Mouse (Mus musculus) splenic B cell, adult 2 months (primary cell): ENCODE measurements at regions not wholly inside any gene's neighbourhood (a gene's known extent, or its start where the extent isn't known, plus 50 kb on each side); places are given as distances from the start of the nearest gene placed in this dataset.

ENCODE experiments used
- DNase-seq: peaks from one replicate; pipeline ENCODE4 v3.0.0-alpha.2; 2011; ENCODE audit warnings: low read depth, low spot score
- H3K27me3 ChIP-seq: 2 replicates; pipeline ENCODE4 v1.6.1; 2012; ENCODE audit warnings: mild to moderate bottlenecking, low read length, moderate library complexity, mixed read lengths; ENCODE audit not compliant: control insufficient read depth, poor library complexity, insufficient read depth, severe bottlenecking
- H3K36me3 ChIP-seq: 2 replicates; pipeline ENCODE4 v1.6.1; 2012; ENCODE audit warnings: mild to moderate bottlenecking, low read length, moderate library complexity, mixed read lengths; ENCODE audit not compliant: control insufficient read depth, poor library complexity, insufficient read depth, severe bottlenecking

DNA sequence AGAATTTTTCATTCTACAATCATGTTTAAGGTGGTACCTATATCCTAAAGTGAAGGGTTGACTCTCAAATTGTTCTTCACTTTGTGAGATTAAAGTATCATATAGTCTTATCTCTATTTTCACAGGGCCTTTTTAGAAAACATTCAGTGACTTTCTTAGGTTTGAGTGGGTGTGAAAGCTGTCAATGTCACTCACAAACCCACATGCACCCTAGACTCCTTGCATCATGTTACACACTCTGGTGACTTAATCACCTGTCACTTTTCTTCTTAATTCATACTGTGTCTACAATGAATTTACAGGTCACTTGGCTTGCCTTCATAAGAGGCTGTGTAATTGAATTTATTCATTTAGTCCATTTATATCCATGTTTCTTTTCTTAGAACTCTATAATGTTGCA, 1026.8 kb upstream of the Alcam start:
- H3K36me3 ChIP-seq, result no peaks in the 10 kb centered on the region
- DNase-seq, result no peak
- no peaks in the 10 kb centered on the region for H3K27me3 ChIP-seq

DNA sequence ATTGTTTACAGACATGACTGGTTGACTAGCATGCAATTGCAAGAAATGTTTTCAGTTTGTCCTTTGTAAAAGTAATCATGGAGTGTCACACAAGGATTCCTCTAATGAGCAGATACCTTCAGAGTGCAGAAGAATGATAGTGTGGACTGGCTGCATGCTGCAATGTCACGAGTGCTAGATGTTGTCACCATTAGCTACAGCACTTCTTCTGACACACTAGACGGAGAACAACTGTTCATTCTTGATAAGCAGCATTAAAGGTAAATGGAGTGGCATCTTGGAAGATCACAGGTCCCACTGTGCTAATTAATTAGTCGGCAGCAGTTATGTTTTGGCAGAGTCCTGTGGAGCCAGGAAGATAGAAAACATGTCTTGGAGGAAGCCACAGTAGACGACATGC, 985.6 kb upstream of the Alcam start:
- no peak for DNase-seq
- H3K27me3 ChIP-seq, result no peaks in the 10 kb centered on the region
- no peaks in the 10 kb centered on the region for H3K36me3 ChIP-seq

DNA sequence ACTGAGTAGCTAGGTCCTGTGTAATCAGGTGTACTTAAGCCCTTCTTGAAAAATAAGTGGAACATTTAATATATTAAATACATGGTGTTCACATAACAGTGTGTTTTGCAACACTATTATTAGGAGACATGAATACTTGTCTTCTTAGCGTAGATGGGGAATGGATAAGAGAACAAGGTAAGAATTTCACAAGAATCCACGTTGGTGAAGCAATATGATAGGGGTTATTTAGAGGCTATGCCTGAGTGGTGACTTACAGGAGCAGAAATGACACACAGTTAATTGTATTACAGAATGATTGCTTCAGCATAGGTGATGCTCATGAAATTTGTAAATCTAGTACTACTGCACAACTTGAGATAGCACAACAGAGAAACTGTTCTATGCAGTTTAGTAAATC, 964.5 kb upstream of the Alcam start:
- Histone ChIP-seq H3K36me3 (no peaks in the 10 kb centered on the region), H3K27me3 (no peaks in the 10 kb centered on the region)
- no peak for DNase-seq

DNA sequence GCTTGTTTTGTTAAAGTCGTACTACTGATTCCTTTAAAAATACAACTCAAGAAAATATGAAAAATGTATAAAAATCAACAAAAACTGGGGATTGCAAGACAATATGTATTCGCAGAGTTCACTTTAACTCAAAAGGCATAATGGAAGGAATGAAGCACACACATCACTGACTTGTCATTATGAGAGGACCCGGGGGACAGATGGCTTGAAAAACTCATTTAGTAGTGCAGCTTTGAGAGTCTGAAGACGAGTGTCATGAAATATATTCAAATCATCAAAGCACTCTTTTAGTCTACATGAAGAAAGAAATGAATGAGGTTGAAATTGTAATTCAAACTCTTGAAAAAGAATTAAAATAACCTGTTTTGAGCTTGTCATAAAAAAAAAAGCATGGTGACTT, 931.3 kb upstream of the Alcam start:
- Histone ChIP-seq H3K36me3 (no peaks in the 10 kb centered on the region), H3K27me3 (no peaks in the 10 kb centered on the region)
- DNase-seq, result no peak

DNA sequence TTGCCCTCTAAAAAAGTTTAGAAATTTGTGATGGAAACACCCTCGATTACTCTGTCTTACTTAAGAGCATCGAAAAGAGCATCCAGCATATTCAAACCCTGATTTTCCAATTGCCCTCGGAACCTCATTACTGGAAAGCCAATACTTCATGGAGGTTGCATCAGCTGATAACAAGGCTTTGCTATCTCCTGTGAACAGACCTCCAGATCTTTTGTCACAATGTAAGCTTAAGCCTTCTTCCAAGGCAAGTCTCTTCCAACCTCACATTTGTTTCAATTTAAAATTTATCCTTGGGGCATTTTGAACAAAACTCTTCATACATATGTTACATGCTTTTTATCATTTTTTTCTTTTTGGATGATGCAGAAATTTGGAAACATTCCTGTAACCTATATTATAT, 888.3 kb upstream of the Alcam start:
- no peak for DNase-seq
- Histone ChIP-seq H3K27me3 (no peaks in the 10 kb centered on the region), H3K36me3 (no peaks in the 10 kb centered on the region)

DNA sequence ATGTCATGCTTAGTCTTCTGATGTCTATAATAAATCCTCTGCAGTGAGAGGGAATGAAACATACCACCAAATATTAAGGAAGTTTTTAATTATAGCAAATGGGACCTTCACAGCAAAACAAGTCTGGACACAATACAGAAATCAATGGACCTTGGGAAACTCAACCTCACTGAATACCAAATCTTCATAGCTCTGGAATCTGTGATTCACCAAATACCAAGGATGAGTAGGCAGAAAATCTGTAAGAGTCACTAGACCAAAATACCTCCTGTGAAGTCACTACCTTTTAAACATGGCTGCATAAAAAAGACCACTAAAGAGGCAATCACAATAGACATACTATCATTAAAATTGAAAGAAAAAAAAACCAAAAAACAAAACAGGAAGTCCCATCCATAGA, 872.5 kb upstream of the Alcam start:
- DNase-seq, result no peak
- no peaks in the 10 kb centered on the region for H3K27me3 ChIP-seq
- H3K36me3 ChIP-seq, result no peaks in the 10 kb centered on the region

DNA sequence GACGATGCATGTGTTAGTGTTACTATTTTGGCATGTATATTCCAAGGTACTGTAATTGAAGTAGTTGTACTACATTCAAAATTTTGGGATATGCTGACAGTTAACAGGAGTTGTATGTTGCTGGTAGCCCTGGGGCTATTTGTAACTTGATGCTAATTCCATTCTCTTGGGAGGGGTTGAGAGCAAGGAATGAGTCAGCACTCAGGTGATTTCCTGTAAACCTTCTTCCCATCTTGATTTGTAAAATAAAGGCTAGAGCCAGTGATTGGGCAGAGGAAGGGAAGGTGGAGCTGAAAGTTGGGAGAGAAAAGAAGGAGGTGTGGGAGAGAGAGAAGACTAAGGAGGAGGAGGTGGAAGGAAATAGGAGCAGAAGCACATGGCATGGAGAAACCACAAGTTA, 838.2 kb upstream of the Alcam start:
- no peaks in the 10 kb centered on the region for H3K27me3 ChIP-seq
- no peak for DNase-seq
- H3K36me3 ChIP-seq, result no peaks in the 10 kb centered on the region

DNA sequence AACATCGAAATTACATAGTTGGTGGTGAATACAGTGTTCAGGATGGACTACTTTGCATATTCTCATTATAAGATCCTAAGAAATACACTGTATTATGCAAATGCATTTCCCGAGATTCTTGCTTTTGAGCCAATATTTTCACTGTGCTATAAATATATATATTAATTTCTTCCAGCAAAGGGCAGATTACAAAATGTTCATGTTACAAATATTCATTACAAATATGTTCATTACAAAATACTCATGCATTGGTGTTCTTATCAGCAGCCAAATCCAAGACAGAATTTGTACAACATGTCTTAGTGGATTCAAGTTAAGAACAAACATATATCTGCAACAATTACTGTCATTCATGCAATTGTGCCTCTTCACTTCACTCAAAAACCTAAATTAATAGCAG, 828.1 kb upstream of the Alcam start:
- no peaks in the 10 kb centered on the region for H3K36me3 ChIP-seq
- no peak for DNase-seq
- H3K27me3 ChIP-seq, result no peaks in the 10 kb centered on the region

DNA sequence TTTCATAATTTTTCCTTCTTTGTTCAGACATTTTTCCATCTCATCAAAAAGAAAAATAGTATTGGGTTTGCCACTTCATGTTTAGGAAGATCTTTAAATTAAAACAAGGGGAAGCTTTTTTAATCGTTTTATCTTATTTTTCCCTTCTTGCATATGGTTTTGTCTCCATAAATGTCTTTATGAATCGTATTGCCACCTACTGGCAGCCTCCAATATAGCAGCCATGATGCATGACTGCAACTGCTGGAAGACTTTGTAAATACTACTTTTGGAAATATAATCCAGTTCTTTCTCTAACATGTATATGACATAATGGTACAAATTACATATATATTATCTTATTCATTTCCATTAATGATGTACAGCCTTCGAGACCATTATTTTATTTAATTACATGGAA, 812.2 kb upstream of the Alcam start:
- no peaks in the 10 kb centered on the region for H3K36me3 ChIP-seq
- DNase-seq, result peak; percentile 66
- no peaks in the 10 kb centered on the region for H3K27me3 ChIP-seq

DNA sequence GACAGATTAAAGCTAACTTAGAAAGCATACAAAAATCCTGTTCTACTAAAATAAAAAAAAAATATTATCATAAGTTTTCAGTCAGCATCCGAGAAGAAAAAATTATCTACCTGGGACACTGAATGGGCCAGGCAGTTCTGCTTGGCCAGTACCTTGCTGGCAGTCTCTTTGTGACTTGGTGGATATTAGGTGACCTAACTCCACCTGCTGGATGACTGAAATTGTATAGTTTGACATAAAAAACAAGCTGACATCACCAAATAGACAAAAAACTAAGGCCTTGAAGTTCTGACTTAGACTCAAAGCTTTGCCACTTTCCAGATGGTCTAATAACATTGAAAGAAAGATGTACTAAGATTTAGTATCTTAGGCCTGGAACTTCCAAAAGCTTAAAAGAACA, 791.5 kb upstream of the Alcam start:
- H3K36me3 ChIP-seq, result no peaks in the 10 kb centered on the region
- no peak for DNase-seq
- no peaks in the 10 kb centered on the region for H3K27me3 ChIP-seq

DNA sequence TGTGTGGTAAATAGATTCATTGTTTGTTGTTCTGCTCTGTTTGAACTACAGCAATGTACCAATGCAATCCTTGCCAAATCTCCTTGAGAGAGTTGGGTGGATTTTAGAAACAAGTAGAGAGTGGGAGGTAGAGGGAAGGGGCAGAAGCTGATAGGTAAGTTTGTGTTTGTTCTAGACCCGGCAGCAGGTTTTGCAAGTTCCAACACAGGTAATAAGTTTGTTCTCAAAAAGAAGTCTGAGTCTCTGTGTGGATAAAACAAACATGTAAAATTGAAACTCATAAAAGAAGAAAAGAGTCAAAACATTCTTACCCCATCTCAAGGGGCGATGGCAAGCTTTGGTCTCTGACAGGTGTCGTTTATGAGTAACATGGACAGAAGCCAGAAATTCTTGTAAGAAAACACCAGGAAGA, 788.3 kb upstream of the Alcam start:
- H3K36me3 ChIP-seq, result no peaks in the 10 kb centered on the region
- H3K27me3 ChIP-seq, result no peaks in the 10 kb centered on the region
- no peak for DNase-seq

DNA sequence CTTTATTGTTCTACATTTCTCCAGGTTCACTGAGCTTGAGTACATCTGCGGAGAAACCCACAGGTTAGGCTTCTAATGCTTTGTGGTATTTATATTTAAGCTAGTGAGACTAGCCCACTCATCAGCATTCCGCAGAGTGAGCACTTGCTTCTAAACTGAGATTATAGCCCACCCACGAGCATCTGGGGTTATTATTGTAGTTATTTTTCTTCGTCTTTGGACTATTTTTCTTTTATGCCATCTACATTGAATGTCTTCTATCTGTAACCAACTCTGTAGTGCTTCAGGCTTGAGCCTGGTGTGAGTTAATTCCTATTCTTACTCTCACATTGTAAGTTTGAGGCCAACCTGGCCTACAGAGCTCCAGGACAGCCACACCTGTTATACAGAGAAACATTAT, 765.0 kb upstream of the Alcam start:
- no peaks in the 10 kb centered on the region for H3K36me3 ChIP-seq
- no peak for DNase-seq
- no peaks in the 10 kb centered on the region for H3K27me3 ChIP-seq

DNA sequence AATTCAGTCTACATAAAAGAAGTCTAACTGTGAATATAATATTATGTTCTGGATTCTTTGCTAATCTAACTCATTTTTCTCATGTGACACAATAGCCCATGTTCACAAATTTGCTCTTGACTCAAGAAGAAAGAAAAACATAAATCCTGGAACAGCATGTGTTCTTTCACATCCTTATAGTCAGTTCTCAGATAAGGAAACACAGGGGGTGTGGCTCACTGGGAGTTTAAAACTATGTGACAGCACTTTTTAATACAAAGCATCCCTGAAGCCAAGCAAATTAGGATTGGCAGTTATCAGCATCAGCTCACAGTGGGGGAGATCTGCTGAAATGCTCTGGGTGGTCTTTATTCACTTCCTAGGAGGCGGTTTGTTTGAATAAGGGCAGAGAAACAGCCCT, 747.6 kb upstream of the Alcam start:
- Histone ChIP-seq H3K36me3 (no peaks in the 10 kb centered on the region), H3K27me3 (no peaks in the 10 kb centered on the region)
- DNase-seq, result no peak

DNA sequence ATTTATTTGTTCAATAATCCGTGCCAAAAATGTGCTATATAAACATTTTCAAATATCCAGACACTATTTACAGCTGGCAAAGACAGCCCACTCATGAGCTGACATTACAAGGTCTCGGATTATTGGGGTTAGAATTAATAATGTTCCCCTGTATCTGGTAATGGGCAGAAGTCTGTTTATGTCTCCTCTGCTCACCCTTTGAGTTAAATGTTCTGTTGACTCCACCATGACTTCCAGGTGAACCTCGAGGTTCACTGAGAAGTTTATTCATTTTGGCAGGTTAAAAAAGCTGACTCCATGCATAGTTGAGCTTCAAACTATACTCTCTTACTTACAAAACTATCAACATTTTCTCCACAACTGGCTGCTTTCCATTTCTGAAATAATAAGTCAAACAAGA, 732.6 kb upstream of the Alcam start:
- Histone ChIP-seq H3K27me3 (no peaks in the 10 kb centered on the region), H3K36me3 (no peaks in the 10 kb centered on the region)
- no peak for DNase-seq

DNA sequence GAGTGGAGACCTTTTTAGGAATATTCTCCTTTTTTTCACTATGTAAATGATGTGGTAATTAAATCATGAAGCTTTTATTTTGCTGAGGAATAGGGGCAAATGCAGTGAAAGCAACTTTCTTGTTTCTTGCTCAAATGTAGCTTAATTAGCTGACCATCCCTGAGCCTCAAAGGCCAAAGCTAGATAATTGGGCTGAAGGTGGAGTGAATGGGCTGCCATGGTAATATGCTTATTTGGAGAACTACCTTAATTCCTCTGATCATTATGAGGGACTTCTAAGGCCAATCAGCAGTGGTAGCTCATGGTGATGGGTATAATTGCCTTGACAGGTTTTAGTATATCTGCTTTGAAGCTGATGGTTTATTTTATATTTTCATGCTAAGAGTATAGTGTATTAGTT, 702.5 kb upstream of the Alcam start:
- no peaks in the 10 kb centered on the region; the same call in 1 of the 2 replicates for H3K27me3 ChIP-seq
- H3K36me3 ChIP-seq, result no peaks in the 10 kb centered on the region
- DNase-seq, result no peak

DNA sequence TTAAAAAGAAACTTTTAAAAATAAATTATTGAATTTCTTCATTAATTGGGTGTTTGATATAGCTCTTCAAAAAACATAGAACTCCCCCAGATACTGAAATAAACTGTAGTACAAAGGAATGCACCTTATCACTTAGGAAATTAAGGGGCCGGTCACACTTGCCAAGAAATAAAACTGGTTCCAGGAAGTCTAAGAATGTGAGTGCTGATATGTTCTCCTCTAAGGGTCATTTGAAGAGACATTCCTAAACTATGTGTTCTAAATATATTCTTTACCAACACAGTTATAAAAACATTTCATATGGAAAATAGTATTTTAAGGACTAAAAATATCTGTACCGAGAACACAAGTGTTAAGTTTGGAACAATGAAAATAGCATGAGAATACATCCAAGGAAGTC, 676.8 kb upstream of the Alcam start:
- Histone ChIP-seq H3K27me3 (no peaks in the 10 kb centered on the region), H3K36me3 (no peaks in the 10 kb centered on the region)
- no peak for DNase-seq

DNA sequence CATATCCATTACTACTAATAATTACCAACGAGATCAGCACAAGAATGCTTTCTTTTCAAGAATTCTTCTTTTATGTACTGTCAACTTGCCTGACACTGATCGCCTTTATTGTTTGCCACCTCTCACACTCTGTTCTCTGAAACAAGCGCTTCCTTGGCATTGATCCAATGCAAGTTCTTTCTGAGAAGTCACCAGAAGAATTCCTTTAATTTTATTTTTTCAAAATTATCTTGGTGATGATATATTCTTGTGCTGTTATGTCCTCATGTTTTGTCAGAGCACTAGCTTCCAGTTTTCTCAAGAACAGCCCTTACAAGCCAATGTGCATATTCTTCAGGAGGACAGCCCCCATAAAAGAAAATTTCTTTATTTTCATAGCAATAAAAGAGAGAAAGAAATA, 654.9 kb upstream of the Alcam start:
- no peaks in the 10 kb centered on the region for H3K36me3 ChIP-seq
- H3K27me3 ChIP-seq, result no peaks in the 10 kb centered on the region
- DNase-seq, result no peak
